ENCODE assay signal across 8 mouse cellular contexts in the genomic region with DNA sequence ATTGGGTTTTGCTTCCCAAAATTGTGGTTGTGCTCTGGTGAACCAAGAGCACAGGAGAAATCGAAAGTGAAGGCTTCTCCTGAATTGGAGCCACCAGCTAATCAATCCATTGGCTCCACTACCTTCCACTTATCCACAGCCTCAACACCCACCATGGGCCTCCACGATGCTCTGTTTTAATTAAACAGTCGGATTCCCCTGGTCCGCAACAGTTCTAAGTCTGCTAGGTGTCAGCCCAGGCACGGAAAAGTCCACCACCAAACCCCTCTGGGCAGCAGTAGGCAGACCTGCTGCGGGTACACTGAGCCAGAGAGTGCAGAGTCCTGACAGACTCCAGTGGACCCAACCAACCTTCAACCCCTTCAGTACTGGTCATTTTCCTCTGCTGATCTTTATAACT.
DNase-seq lines count a peak whose midpoint lies in the region; TF ChIP-seq lines count a peak whose summit lies in the region.
"Had no signal": no experiment of that assay in that cellular context is flagged by ENCODE, and none has a peak within 500 bp of the region (broad histone marks: within the 10 kb centered on the region; RNA-seq: fewer than 3 reads in every experiment).

No protein-coding gene starts in this region.

- H3K27me3 ChIP-seq in kidney, adult 2 months (replicated peaks; ENCODE audit: control insufficient read depth, insufficient read depth, low read length) = no peaks in the 10 kb centered on the region
- H3K27me3 ChIP-seq: hindbrain, embryonic 15.5 days had no signal

- no peak for TF ChIP-seq CTCF in kidney, adult 2 months (conservative IDR thresholded peaks at IDR 0.05; ENCODE audit: insufficient read depth, insufficient read length, low read depth, low read length)

- intact Hi-C loops in left cerebral cortex, postnatal 4 days (cut with DNase I) = no loop called here

- TF ChIP-seq POLR2A in kidney, adult 2 months (IDR thresholded peaks at IDR 0.05; ENCODE audit: low read depth, low read length) = no peak

- no peaks in the 10 kb centered on the region for H3K4me1 ChIP-seq in kidney, adult 2 months (ENCODE audit: control insufficient read depth, insufficient read depth, low read length)
- H3K4me1 ChIP-seq: hindbrain, embryonic 15.5 days had no signal

- H3K4me3 ChIP-seq in kidney, adult 2 months (ENCODE audit: insufficient read depth, low read depth, low read length) = no peak overlapping the region
- H3K4me3 ChIP-seq: hindbrain, embryonic 15.5 days had no signal

- no peaks in the 10 kb centered on the region for H3K36me3 ChIP-seq in kidney, adult 2 months (ENCODE audit: control insufficient read depth, insufficient read depth, low read length)
- H3K36me3 ChIP-seq: hindbrain, embryonic 15.5 days had no signal

- 93% methylated on average over 6 of the region's 6 CpGs for WGBS in kidney, adult 2 months

- H3K27ac ChIP-seq in kidney, adult 2 months (ENCODE audit: insufficient read depth, low read depth, low read length) = no peak overlapping the region
- H3K27ac ChIP-seq: hindbrain, embryonic 15.5 days had no signal

- DNase-seq in kidney, adult 2 months = peak; percentile 17
- no peak for DNase-seq in kidney, adult 18-20 months
- peak; percentile 91 for DNase-seq in 3T3-L1 (ENCODE audit: low read depth, low spot score)
- peak; percentile 41 to 44 for DNase-seq in B cell, adult 2 months
- peak; percentile 4 for DNase-seq in cerebellum, adult 9-11 months
- DNase-seq in left cerebral cortex, postnatal 4 days = peak; percentile 31
- peak; percentile 80 for DNase-seq in testis, postnatal 10 days (ENCODE audit: low spot score)
